Mouse (Mus musculus) C2C12 (cell line): ENCODE data around the gene Lsm10.

Experiments
- CEBPB ChIP-seq: IDR thresholded peaks from one replicate; pipeline ENCODE4 v1.6.1; 2011; ENCODE audit warnings: low read depth, mild to moderate bottlenecking, control low read depth, moderate library complexity
- CTCF ChIP-seq: IDR thresholded peaks from one replicate; pipeline ENCODE4 v1.5.1; 2011; ENCODE audit not compliant: control insufficient read depth, insufficient read depth, insufficient read length
- MAX ChIP-seq: IDR thresholded peaks from one replicate; pipeline ENCODE4 v1.6.1; 2011; ENCODE audit warnings: mild to moderate bottlenecking, control low read depth
- MYOD1 ChIP-seq: IDR thresholded peaks from one replicate; pipeline ENCODE4 v1.6.1; 2011; ENCODE audit warnings: low read depth; ENCODE audit not compliant: control insufficient read depth, insufficient read length
- MYOG ChIP-seq: IDR thresholded peaks from one replicate; pipeline ENCODE4 v1.6.1; 2011; ENCODE audit not compliant: control insufficient read depth, insufficient read length; ENCODE audit errors: extremely low read depth
- USF1 ChIP-seq: IDR thresholded peaks from one replicate; pipeline ENCODE4 v1.6.1; 2011; ENCODE audit warnings: low read depth, mild to moderate bottlenecking, control low read depth, moderate library complexity

DNA sequence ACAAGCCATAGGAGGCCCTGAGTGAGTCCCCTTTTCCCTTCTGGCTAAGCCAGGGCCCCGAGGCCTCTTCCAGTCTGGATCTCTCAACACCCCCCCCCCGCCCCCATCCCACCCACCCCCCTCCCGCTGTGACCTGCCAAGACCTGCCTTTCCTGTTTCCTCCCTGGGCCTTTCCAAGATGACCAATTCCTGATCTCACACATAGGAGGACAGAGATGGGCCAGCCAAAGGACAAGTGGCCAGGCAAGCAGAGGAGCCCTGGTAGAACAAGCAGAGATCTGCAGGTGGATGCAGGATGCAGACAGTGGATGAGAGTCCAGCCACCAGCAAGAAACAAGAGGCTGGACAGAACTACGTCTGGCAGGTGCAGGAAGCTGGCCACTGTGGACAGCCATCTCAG lies 49.0 kb downstream of the Lsm10 start:
- TF ChIP-seq MAX (no peak), CTCF (no peak), MYOD1 (no peak), USF1 (no peak), MYOG (no peak), CEBPB (no peak)
